Mouse (Mus musculus) kidney, adult 2 months (tissue): Measurements from ENCODE around the gene Btbd18.

Source experiments
- CTCF ChIP-seq: fragments of 200-500 bp; conservative IDR thresholded peaks from 2 replicates; pipeline ENCODE4 v1.5.1; 2011; ENCODE audit warnings: low read depth, mild to moderate bottlenecking, control low read depth, low read length, moderate library complexity, mixed read lengths; ENCODE audit not compliant: insufficient read depth, insufficient read length
- POLR2A ChIP-seq: fragments of 200-500 bp; IDR thresholded peaks from one replicate; pipeline ENCODE4 v1.6.1; 2011; ENCODE audit warnings: low read depth, low read length, control low read depth

DNA sequence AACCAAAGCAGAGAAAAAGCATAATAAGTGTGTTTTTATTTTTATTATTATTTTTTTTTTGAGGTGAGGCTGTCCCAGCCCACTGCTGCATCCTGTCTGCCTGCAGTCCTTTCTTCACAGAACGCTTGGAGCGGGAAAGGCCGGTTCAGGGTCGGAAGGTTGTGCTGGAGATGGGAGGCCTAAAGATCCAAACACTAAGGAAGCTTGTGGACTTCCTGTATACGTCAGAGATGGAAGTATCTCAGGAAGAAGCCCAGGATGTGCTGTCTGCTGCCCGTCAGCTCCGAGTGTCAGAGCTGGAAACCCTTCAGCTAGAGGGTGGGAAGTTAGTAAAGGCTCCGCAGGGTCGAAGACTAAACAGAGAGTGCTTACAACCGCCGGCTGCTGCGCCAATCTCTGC lies 7.2 kb downstream of the Btbd18 start:
- TF ChIP-seq POLR2A (no peak), CTCF (no peak)
